Mouse (Mus musculus) heart, adult 2 months (tissue): ENCODE results near the gene Hoxc6. TPM values are rescaled to one million over a fixed set of nuclear protein-coding genes. Genes with fewer than 3 reads are reported as not detected.
A peak's percentile ranks its signal among the peaks of the same experiment; 100 is the strongest.

Experiments
- DNase-seq, 2 experiments: peaks; one replicate each; pipeline ENCODE4 v3.0.0; 2021
- H3K27ac ChIP-seq: fragments of 200-600 bp; 2 replicates; pipeline ENCODE4 v1.8.1; 2022
- H3K27me3 ChIP-seq: fragments of 200-500 bp; 2 replicates; pipeline ENCODE4 v1.6.1; 2012; ENCODE audit warnings: mild to moderate bottlenecking, low read length, inconsistent platforms, mixed read lengths; ENCODE audit not compliant: control insufficient read depth, insufficient read depth
- H3K36me3 ChIP-seq: fragments of 200-500 bp; 2 replicates; pipeline ENCODE4 v1.6.1; 2012; ENCODE audit warnings: low read length, inconsistent platforms; ENCODE audit not compliant: control insufficient read depth, insufficient read depth
- H3K4me1 ChIP-seq: fragments of 200-500 bp; 2 replicates; pipeline ENCODE4 v1.6.1; 2011; ENCODE audit warnings: low read length; ENCODE audit not compliant: control insufficient read depth, insufficient read depth
- H3K4me3 ChIP-seq: fragments of 200-600 bp; 2 replicates; pipeline ENCODE4 v1.8.1; 2022
- H3K79me2 ChIP-seq: fragments of 200-500 bp; replicated peaks from 2 replicates; pipeline ENCODE4 v1.6.1; 2012; ENCODE audit warnings: mild to moderate bottlenecking, inconsistent platforms, low read length, moderate library complexity, mixed read lengths; ENCODE audit not compliant: control insufficient read depth, insufficient read depth
- H3K9ac ChIP-seq: fragments of 200-500 bp; 2 replicates; pipeline ENCODE4 v1.6.1; 2012; ENCODE audit warnings: low read depth, mild to moderate bottlenecking, control low read depth, inconsistent platforms, low read length, mixed read lengths
- CTCF ChIP-seq: fragments of 200-600 bp; IDR thresholded peaks from 2 replicates; pipeline ENCODE4 v1.8.1; 2022; ENCODE audit warnings: antibody characterized with exemption, mild to moderate bottlenecking, moderate library complexity
- EP300 ChIP-seq: fragments of 200-500 bp; IDR thresholded peaks from 2 replicates; pipeline ENCODE4 v1.6.1; 2011; ENCODE audit warnings: low read depth, low read length, control low read depth; ENCODE audit not compliant: insufficient read depth
- POLR2A ChIP-seq: fragments of 200-500 bp; IDR thresholded peaks from 2 replicates; pipeline ENCODE4 v1.6.1; 2011; ENCODE audit warnings: mild to moderate bottlenecking, low read depth, low read length, control low read depth; ENCODE audit not compliant: insufficient read depth
- WGBS: fragments of 180-500 bp; shearing (Covaris S2); methylation state at CpG from one replicate; pipeline ENCODE4 v1.1.7; 2018; 5-methylcytosine and 5-hydroxymethylcytosine counted together
- intact Hi-C: fragments of 180-260 bp; cut with DNase I; formaldehyde crosslinking; loops from one replicate; pipeline ENCODE4 v1.15.1; 2025
- polyA plus RNA-seq: library from polyadenylated mRNA; depleted of rRNA; stranded (reverse); fragments of >200 nt; gene quantifications from 2 replicates; pipeline ENCODE4 v1.2.3, GENCODE M21; 2012
- total RNA-seq, 2 experiments: library from RNA; stranded (reverse); gene quantifications; 2 replicates each; pipeline ENCODE4 v1.2.3; 2021

The Hoxc6 gene
- total and polyA plus RNA-seq, 3 experiments: not detected

DNA sequence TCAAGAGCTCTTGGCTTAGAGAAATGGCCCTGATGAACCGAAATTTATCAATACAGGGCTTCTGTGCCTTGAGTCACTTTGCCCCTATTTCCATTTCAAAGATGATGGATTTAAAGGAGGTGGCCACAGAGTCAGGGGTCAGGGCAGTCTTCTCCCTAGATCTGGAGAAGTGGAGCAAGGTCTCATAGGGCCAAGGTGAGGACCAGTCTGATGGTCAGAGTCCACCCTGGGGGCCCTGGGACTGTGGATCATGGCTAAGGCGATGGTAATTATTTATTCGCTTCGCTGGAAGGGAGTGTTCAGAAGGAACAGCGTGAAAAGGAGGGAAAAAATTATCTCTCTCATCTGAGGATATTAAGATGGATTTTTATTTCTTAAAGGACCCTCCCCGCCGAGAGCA, 23.0 kb upstream of the Hoxc6 start:
- no peaks in the 10 kb centered on the region for H3K4me1 ChIP-seq
- H3K4me3 ChIP-seq: no peak overlapping the region
- no peak for DNase-seq
- no peak overlapping the region for H3K9ac ChIP-seq
- TF ChIP-seq CTCF (no peak), POLR2A (no peak), EP300 (no peak)
- intact Hi-C loops: no loop called here
- 11% methylated on average over 7 of the region's 7 CpGs for WGBS
- H3K27me3 ChIP-seq: peaks cover 29% of the 10 kb centered on the region
- H3K36me3 ChIP-seq: no peaks in the 10 kb centered on the region
- no peak overlapping the region for H3K27ac ChIP-seq
- H3K79me2 ChIP-seq: no peaks in the 10 kb centered on the region

DNA sequence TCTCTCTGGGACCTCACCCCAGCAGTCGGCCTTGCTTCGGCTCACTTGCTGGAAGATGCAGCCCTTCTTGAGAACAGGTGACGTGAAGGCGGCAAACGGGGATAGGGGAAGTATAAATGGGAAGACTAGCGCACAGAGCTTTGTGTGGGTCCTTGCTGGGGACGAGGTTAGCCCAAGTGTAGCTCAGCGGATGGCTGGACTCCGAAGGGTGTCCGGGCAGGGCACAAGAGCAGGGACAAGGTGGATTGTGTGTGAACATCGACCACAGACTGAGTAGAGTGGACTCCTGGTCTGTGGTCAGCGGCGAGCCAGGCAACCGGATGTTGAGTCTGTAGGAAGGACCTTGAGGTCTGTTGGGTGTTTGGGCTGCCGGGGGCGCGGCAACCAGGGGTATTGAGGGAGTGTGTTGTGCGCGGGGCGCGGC, 22.4 kb upstream of the Hoxc6 start:
- intact Hi-C loops: no loop called here
- no peak for TF ChIP-seq POLR2A
- TF ChIP-seq CTCF: no peak
- TF ChIP-seq EP300: no peak
- Histone ChIP-seq H3K27me3 (peaks cover 31% of the 10 kb centered on the region), H3K36me3 (no peaks in the 10 kb centered on the region), H3K4me3 (no peak overlapping the region), H3K27ac (no peak overlapping the region), H3K4me1 (no peaks in the 10 kb centered on the region), H3K79me2 (no peaks in the 10 kb centered on the region), H3K9ac (no peak overlapping the region)
- DNase-seq: no peak
- 5% methylated on average over 21 of the region's 21 CpGs for WGBS

DNA sequence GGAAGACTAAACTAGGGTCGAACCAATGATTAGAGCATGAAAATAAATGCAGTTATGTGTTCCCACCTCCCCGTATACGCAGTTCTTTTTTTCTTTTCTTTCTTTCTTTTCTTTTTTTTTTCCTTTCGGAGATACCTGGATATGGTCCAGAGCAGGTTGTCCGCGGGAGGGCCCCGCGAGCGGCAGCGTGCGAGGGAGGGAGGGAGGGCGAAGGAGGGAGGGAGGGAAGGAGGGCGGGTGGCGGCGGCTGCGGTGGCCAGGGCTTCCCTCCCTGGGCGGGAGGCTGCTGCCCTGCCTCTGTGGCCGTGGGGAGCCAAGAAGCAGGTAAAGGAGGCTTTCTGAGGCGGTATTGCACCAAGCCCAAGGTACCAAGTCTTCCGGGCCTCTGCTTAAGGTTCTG, 21.9 kb upstream of the Hoxc6 start, which contains the start of gene Hoxc9:
Gene Hoxc9 (plus strand): TSS at position 269 of the 400 bp plus-strand sequence.
- no peaks in the 10 kb centered on the region for H3K4me1 ChIP-seq
- DNase-seq: no peak
- no peak within 1 kb of the TSS for H3K9ac ChIP-seq
- H3K79me2 ChIP-seq: no peaks in the 10 kb centered on the region
- H3K36me3 ChIP-seq: no peaks in the 10 kb centered on the region
- no peak for TF ChIP-seq EP300
- no peak for TF ChIP-seq POLR2A
- TF ChIP-seq CTCF: no peak
- WGBS: 4% methylated on average over 19 of the region's 20 CpGs
- H3K4me3 ChIP-seq: peak within 1 kb of the TSS; percentile 40
- intact Hi-C loops: no loop called here
- H3K27me3 ChIP-seq: peaks cover 30% of the 10 kb centered on the region
- H3K27ac ChIP-seq: no peak within 1 kb of the TSS

DNA sequence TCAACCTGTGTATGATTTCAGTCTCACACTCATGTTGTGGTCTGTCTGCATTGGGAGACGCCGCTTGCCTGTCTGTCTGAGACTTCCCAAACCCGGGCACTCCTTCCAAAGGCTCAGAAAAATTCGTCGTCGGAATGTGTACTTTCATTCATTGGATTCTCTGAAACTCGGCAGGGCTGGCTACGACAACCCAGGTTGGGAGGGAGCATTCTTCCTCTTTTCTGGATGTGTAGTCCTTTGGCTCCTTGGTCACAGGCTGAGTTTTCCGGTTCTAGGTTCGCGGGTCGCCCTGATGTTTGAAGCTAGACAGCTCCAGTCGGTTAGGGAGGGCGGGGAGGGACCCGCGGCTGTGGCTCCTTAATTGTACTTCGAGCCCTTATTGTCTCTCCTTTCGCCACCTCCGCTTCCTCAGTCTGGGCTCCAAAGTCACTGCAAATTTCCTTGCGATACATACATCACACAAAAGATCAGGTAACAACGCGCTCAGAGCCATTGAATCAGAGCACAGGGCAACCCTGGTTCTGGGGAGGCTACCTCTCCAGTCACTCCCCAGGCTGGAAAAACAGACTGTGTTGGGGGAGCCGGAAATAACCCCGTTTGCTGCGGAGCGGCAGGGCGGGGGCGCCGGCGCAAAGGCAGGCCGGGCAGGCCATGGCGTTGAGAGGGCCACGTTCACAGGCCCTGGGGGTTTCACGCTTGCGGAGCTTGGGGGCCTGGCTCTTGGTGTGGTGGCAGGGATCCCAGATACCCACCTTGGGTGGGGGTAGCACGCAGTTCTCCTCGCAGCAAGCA, 21.2 kb upstream of the Hoxc6 start:
- TF ChIP-seq CTCF: no peak
- TF ChIP-seq POLR2A: no peak
- TF ChIP-seq EP300: no peak
- Histone ChIP-seq H3K4me1 (no peaks in the 10 kb centered on the region), H3K4me3 (peak overlapping the region; percentile 40), H3K36me3 (no peaks in the 10 kb centered on the region), H3K27me3 (peaks cover 33% of the 10 kb centered on the region), H3K79me2 (no peaks in the 10 kb centered on the region), H3K9ac (no peak overlapping the region), H3K27ac (no peak overlapping the region)
- intact Hi-C loops: no loop called here
- 3% methylated on average over 37 of the region's 37 CpGs for WGBS
- no peak for DNase-seq

DNA sequence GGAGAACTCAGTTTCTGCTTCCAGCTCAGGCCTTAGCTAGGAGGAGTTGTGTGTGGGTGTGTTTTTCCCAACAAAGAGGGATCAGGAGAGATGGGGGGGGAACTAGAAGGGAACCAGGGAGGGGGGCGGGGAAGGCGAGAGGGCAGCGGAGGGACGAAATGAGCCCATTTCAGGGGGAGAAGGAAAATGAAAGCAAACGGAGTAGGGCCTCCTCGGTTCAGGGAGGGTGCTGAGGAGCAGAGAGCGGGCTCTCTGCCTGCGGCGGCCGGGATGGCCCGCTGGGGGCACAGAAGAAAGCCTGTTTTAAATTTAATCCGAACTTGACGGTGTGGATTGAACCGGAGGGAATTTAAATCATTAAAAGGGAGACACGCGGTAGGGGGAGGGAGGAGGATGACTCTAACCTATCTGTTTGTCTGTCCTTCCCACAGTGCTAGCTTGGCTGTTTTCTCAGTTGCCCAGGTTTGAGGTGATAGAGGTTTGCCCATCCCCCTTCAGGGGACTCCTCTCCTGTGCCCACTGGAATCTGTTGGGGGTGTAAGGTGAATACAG, 20.6 kb upstream of the Hoxc6 start:
- WGBS: 9% methylated on average over 16 of the region's 16 CpGs
- intact Hi-C loops: no loop called here
- Histone ChIP-seq H3K9ac (no peak overlapping the region), H3K79me2 (no peaks in the 10 kb centered on the region), H3K36me3 (no peaks in the 10 kb centered on the region), H3K4me1 (no peaks in the 10 kb centered on the region), H3K27me3 (peaks cover 34% of the 10 kb centered on the region), H3K27ac (no peak overlapping the region), H3K4me3 (peak overlapping the region; percentile 40)
- TF ChIP-seq EP300: no peak
- TF ChIP-seq CTCF: no peak
- TF ChIP-seq POLR2A: no peak
- DNase-seq: no peak
